Mouse (Mus musculus) adrenal gland, postnatal 14 days (tissue): ENCODE data around the gene Iqschfp. TPM values are rescaled to one million over a fixed set of nuclear protein-coding genes. Genes with fewer than 3 reads are reported as not detected.

Source experiments
- DNase-seq: peaks from one replicate; pipeline ENCODE4 v3.0.0; 2021; ENCODE audit warnings: mixed read lengths
- total RNA-seq: library from RNA; stranded (reverse); gene quantifications from 2 replicates; pipeline ENCODE4 v1.2.3, GENCODE M21; 2021

The Iqschfp gene
- total RNA-seq, 1 experiment from 2014 or later = not detected

- DNase-seq = no peak
These were observed 714.0 kb downstream of the Iqschfp start for GRCm38 (mm10) chr3:68605942-68606603.

DNA sequence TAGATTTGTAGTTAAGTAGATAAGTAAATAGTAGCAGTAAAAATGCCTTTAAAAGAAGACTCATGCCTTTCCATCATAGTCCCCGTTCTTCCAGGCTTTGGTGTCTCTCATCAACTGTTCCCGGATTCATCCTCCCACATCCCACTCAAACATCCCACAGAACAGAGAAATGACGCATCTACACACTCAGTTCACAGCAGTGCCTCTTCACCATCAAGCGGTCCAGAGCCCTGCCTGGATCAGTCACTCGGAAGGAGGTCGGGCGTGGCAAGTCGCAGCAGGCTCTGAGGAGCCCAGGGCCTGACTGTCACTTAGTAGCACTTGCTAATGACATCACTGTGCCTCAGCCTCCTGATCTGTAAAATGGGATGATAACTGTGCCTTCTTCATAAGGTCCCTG lies 714.7 kb downstream of the Iqschfp start:
- no peak for DNase-seq

GRCm38 (mm10) chr3:68607336-68607735 lies 715.3 kb downstream of the Iqschfp start:
- DNase-seq = no peak

- DNase-seq = peak; percentile 51
These were observed 716.9 kb downstream of the Iqschfp start for GRCm38 (mm10) chr3:68608848-68609497.

- DNase-seq = no peak
These were observed 718.0 kb downstream of the Iqschfp start for GRCm38 (mm10) chr3:68610011-68610410.

- no peak for DNase-seq
These were observed 718.7 kb downstream of the Iqschfp start for GRCm38 (mm10) chr3:68610598-68611261.

DNA sequence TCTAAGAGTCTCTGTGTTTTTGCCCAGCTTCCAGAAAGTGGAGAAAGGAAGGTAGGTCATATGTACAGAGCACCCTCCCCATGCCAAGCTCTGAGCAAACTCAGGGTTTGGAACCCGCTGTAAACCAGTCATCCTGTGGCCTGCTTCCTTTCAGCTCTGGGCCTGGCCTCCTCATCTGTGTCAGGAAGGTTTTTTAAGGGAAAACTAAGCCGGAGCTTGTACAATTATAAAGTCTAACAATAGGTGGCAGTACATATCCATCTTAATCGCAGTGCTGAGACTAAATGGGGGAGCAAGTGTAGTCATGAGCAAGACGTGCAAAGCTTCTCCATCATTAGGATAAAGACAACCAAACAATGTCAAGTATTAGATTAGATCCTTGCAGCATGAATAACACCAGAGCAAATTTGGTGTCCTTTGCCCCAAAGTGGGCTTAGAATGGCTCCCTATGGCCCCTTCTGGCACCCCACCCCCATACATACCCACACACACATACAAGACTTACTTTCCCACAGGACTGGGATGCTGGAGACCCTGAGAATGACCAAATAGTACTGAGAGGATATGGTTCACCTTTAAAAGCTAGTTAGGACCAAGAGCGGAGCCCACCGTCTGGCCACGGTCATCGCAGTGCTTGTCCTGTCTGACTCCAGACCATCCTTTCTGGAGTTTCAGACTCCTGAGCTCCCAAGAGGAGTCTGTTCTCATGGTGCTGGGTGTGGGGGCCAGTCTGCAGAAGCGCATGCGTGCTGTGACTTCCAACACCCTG lies 723.2 kb downstream of the Iqschfp start:
- peak; percentile 19 for DNase-seq

GRCm38 (mm10) chr3:68616363-68616762 lies 724.3 kb downstream of the Iqschfp start:
- DNase-seq = no peak

- no peak for DNase-seq
These were observed 725.7 kb downstream of the Iqschfp start for GRCm38 (mm10) chr3:68617708-68618107.

DNA sequence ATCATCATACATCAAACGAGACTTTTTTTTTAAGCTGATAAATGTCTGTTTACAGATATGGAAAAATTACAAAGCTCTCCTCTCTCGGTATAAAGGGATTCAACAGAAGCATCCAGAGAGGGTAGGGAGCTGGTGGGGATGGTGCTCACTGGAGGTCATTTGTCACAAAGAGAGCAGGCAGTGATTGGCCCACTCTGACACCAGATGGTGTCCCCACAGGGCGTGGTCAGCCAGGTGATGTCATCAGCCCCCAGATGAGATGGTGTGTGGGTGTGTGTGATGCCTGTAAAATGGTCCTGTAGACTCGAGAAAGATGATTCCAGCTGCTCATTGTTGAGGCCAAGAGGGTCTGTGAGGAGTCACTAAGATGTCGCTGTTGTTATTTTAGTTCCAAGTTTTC lies 727.1 kb downstream of the Iqschfp start:
- no peak for DNase-seq

DNA sequence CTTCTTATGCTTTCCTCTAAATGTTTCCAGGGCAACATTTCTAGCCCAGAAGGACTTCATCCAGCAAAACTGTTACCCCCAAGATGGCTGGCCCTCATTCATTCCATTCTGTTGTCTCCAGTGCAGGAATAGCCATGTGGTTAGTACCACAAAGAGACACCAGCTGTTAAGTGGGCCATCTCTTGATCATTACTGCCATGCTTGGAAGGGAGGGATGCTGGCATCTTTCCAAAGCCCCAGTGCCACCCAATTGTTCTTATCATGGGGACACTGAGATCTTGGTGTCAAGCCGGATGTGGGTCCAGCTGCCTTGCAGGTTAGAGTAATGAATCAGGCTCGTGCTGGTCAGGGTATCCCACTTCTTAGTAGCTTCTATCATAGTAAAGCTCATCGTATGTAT lies 729.9 kb downstream of the Iqschfp start:
- no peak for DNase-seq

- no peak for DNase-seq
These were observed 731.0 kb downstream of the Iqschfp start for GRCm38 (mm10) chr3:68623036-68623435.

DNA sequence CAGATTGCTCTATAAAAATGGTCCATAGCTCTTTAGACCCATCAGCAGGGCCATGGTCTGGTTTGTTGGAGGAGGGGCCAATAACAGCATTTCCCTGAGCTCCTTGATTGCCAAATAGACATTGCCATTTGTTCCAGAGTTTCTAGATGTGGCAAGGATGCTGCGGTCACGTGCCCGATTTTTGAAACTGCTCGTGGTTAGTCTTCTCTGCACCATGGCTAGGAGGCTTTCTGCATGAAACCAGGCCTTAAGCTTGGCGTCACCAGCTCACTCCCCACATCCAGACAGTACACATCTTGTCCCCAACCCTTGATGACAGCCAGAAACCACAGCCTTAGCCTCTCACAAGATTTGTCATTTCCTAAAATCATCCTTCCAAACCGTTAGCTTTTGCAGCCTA lies 732.4 kb downstream of the Iqschfp start:
- no peak for DNase-seq

- DNase-seq = no peak
These were observed 738.2 kb downstream of the Iqschfp start for GRCm38 (mm10) chr3:68630261-68630660.

- DNase-seq = no peak
These were observed 738.8 kb downstream of the Iqschfp start for GRCm38 (mm10) chr3:68630821-68631220.

DNA sequence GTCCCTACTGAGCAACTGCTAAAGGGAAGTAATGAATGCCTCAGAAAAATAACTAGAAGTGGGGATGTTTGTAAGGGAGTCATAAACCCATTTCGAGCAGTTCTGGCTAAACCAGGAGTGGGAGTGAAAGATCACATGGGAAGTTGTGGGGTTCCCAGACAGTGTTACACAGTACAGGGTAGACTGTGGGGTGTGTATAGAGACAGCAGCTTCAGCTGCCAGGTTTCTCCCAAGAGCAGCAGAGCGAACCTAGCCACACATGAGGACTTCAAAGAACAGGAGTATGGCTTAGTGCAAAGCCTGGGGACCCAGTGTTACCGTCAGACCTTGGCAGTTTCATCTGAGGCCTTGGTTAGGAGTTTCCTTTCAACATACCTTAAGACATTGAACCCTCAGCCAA lies 740.7 kb downstream of the Iqschfp start:
- DNase-seq = no peak

DNA sequence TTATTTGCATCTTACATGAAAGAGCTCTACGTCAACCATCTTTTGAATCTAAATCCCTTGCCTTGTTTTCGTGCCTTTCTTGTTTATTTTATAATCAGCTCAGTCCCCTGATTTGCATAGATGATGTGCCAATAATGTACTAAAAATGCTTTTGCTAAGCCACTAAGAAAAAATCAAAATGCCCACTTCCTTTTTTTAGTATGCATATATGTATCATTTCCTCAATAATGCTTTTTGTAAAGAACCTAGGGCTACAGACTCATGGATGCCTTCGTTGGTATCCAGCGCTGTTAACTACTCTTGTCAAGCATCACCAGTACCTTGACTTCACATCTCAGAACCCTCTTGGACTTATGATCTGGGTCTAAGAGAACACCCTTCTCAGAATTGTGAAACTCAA lies 741.5 kb downstream of the Iqschfp start:
- DNase-seq = no peak

- DNase-seq = peak; percentile 10
These were observed 745.9 kb downstream of the Iqschfp start for GRCm38 (mm10) chr3:68637960-68638359.

DNA sequence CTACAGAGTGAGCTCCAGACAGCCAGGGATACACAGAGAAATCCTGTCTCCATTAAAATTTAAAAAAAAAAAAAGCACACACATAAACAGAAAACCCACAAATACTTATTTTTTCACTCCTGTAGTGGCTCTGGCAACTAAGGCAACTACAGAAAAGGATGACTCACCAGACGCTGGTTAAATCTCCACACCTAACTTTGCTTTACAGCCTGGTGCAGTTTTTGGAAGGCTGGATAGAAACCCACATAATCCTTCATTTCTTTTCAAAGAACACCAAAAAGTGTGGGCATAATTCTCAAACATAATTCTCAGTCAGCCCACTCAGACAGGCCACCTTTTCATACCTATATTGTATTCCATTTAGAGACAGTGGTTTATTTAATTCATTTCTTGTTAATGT lies 746.7 kb downstream of the Iqschfp start:
- DNase-seq = no peak

DNA sequence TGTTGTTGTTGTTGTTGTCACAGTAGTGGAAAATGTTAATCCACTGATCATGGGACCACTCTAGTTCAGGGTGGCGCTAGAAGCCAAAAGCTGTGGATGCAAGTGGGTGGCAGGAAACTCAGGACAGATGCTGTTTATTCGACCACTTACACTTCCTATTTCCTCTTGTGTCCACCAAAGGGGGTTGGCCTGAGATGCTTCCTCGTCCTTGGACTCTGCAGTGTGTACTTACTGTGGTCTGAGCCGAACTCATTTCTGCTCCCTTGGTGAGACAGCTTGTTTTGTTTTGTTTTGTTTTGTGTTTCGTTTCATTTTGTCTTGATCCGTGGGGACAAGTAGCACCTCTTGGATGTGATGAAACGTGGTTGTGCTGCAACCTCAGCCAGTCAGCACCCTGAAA lies 750.9 kb downstream of the Iqschfp start:
- DNase-seq = no peak

DNA sequence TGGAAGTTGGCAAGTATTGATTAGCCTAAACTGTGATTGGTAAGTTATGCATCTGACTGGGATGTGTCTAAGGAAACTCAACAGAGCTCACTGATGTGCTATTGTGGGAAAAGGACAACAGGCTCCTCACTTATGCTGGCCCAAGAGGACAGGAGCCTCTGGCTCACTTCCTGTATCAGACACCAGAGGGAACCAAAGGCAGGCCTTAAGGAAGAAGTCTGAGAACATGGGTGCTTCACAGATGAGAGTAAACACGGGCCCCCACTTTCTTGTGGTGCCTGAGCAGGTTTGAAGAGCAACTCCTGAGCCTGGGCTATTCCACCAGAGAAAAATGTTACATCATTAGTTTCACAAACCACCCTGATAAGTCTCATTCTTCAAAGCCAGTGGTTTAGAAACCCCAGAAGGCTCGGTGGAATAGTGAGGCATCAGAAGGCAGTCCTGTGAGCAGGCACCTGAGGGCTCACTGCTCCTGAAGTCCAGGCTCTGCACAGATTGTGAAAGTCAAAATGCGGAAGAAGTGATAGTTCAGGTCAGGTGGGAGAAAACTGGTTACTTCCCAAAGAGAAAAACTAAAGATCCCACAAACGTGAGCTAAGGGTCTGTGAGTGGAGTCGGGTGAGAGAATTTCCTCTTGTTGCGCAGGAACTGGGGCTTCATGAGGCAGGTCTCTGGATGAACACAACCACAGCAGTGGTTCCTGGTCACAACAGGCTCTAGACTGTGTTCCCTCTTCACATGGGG lies 754.5 kb downstream of the Iqschfp start:
- DNase-seq = peak; percentile 39

DNA sequence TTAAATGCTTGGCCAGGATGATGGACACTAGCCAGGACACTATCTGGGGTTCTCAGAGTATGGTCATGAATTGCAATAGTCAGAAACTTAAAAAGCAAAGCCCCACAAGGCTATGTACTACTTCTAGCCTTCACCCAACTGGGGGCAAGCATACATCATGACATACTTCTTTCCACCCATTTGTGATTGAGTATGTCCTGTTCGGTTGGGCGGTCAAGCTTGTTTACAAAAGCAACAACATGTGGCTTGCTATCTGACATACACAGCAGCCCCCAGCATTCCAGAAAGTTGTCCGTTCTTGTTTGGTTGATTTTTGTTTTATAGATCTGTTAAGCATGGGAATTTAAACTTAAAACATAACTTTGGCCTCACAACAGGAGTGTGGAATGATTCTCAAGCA lies 755.2 kb downstream of the Iqschfp start:
- DNase-seq = no peak
